Mouse (Mus musculus) liver, embryonic 14.5 days (tissue): ENCODE measurements around the gene Ninl. TPM values are rescaled to one million over a fixed set of nuclear protein-coding genes. Genes with fewer than 3 reads are reported as not detected.

ENCODE experiments used
- ATAC-seq: fragments of 200-750 bp; cut with Nextera tagmentation; 2 replicates; pipeline ENCODE4 v1.8.0; 2017; ENCODE audit warnings: moderate number of reproducible peaks, mild to moderate bottlenecking, moderate library complexity; ENCODE audit not compliant: insufficient read depth
- DNase-seq, 3 experiments: peaks; one replicate each; pipeline ENCODE4 v3.0.0-alpha.2; 2012 to 2013; ENCODE audit warnings: low read depth in 3 of 3, low spot score in 3 of 3
- H3K27ac ChIP-seq: fragments of 300-500 bp; sonication (generic); 2 replicates; pipeline ENCODE4 v1.5.1; 2014; ENCODE audit warnings: moderate library complexity, mild to moderate bottlenecking, control low read depth, inconsistent platforms
- H3K27me3 ChIP-seq: fragments of 300-500 bp; sonication (generic); 2 replicates; pipeline ENCODE4 v1.6.1; 2014; ENCODE audit warnings: mild to moderate bottlenecking, low read length, moderate library complexity; ENCODE audit not compliant: control insufficient read depth, insufficient read depth
- H3K36me3 ChIP-seq: fragments of 300-500 bp; sonication (generic); replicated peaks from 2 replicates; pipeline ENCODE4 v1.6.1; 2014; ENCODE audit warnings: low read depth; ENCODE audit not compliant: control insufficient read depth, insufficient read depth
- H3K4me1 ChIP-seq, 2 experiments: fragments of 200-500 bp in 1 of 2; fragments of 300-500 bp in 1 of 2; sonication (generic) in 1 of 2; replicated peaks; 2 replicates each; pipeline ENCODE4 v1.6.1; 2012 to 2014; ENCODE audit warnings: antibody characterized with exemption in 1 of 2, inconsistent platforms in 1 of 2, low read length in 1 of 2; ENCODE audit not compliant: control insufficient read depth in 2 of 2, insufficient read depth in 2 of 2
- H3K4me2 ChIP-seq: fragments of 300-500 bp; sonication (generic); 2 replicates; pipeline ENCODE4 v1.6.1; 2014; ENCODE audit warnings: low read depth, mild to moderate bottlenecking, control low read depth, moderate library complexity
- H3K4me3 ChIP-seq, 2 experiments: fragments of 200-500 bp in 1 of 2; fragments of 300-500 bp in 1 of 2; sonication (generic) in 1 of 2; 2 replicates each; pipeline ENCODE4 v1.5.1; 2012 to 2014; ENCODE audit warnings: low read depth in 2 of 2, low read length in 2 of 2, mild to moderate bottlenecking in 2 of 2, control low read depth in 1 of 2, inconsistent platforms in 1 of 2, moderate library complexity in 1 of 2; ENCODE audit not compliant: insufficient read depth in 1 of 2
- H3K9ac ChIP-seq: fragments of 300-500 bp; sonication (generic); replicated peaks from 2 replicates; pipeline ENCODE4 v1.6.1; 2014; ENCODE audit warnings: mild to moderate bottlenecking, control low read depth, moderate library complexity
- H3K9me3 ChIP-seq: fragments of 300-500 bp; sonication (generic); 2 replicates; pipeline ENCODE4 v1.6.1; 2016; ENCODE audit warnings: low read length, mixed read lengths; ENCODE audit not compliant: control insufficient read depth
- CTCF ChIP-seq: IDR thresholded peaks from 2 replicates; pipeline ENCODE4 v1.5.1; 2016; ENCODE audit warnings: antibody characterized with exemption, low read depth, control low read depth
- EP300 ChIP-seq: IDR thresholded peaks from 2 replicates; pipeline ENCODE4 v1.6.1; 2016; ENCODE audit warnings: antibody characterized with exemption, low read depth
- WGBS: fragments of 180-500 bp; shearing (Covaris S2); extraction: QIAGEN DNeasy Blood & Tissue Kit; methylation state at CpG from one replicate; pipeline ENCODE4 v1.1.7; 2014; ENCODE audit not compliant: insufficient replicate concordance; 5-methylcytosine and 5-hydroxymethylcytosine counted together
- polyA plus RNA-seq, 2 experiments: library from polyadenylated mRNA; depleted of rRNA in 1 of 2; stranded (reverse) in 1 of 2; unstranded in 1 of 2; fragments of >200 nt; fragmentation: Nextera tagmentation in 1 of 2; extraction: Ambion mirVana in 1 of 2; gene quantifications; 2 replicates each; pipeline versions ENCODE4 v1.2.1 to v1.2.3; 2012 to 2014

The Ninl gene
- polyA plus RNA-seq, 2 experiments: 7.0 to 17.3 TPM

GRCm38 (mm10) chr2:151008006-151008405 is 31.2 kb downstream of the Ninl start:
- Histone ChIP-seq H3K9me3 (no peaks in the 10 kb centered on the region), H3K4me1 (peaks cover 63 to 74% of the 10 kb centered on the region in 2 experiments), H3K27ac (peak overlapping the region; percentile 78), H3K4me3 (peak overlapping the region; percentile 82 to 98), H3K36me3 (no peaks in the 10 kb centered on the region), H3K4me2 (peak overlapping the region; percentile 97), H3K9ac (peak overlapping the region; percentile 97), H3K27me3 (no peaks in the 10 kb centered on the region)
- ATAC-seq: no peak
- WGBS: 36% methylated on average over 6 of the region's 6 CpGs
- no peak for DNase-seq
- TF ChIP-seq EP300 (no peak), CTCF (no peak)

- Histone ChIP-seq H3K9me3 (no peaks in the 10 kb centered on the region), H3K27ac (no peak overlapping the region), H3K4me3 (no peak overlapping the region; a peak in 1 of 4 replicates), H3K4me2 (peak overlapping the region; percentile 97), H3K9ac (no peak overlapping the region), H3K36me3 (no peaks in the 10 kb centered on the region), H3K4me1 (peaks cover 68 to 70% of the 10 kb centered on the region in 2 experiments), H3K27me3 (no peaks in the 10 kb centered on the region)
- DNase-seq (no peak), ATAC-seq (no peak)
- 69% methylated on average over 5 of the region's 5 CpGs for WGBS
- TF ChIP-seq CTCF: no peak
- TF ChIP-seq EP300: no peak
These were observed 32.8 kb downstream of the Ninl start for GRCm38 (mm10) chr2:151006281-151006945.

GRCm38 (mm10) chr2:151004390-151004789 is 34.8 kb downstream of the Ninl start:
- Histone ChIP-seq H3K4me3 (no peak overlapping the region; a peak in 1 of 4 replicates), H3K36me3 (no peaks in the 10 kb centered on the region), H3K27me3 (no peaks in the 10 kb centered on the region), H3K27ac (peak overlapping the region; percentile 42), H3K9me3 (no peaks in the 10 kb centered on the region), H3K4me2 (peak overlapping the region; percentile 54), H3K9ac (no peak overlapping the region; the same call in 1 of the 2 replicates), H3K4me1 (peaks cover 50 to 52% of the 10 kb centered on the region in 2 experiments)
- DNase-seq (peak in 1 of 3 experiments; percentile 37), ATAC-seq (peak; percentile 5; the same call in 1 of the 2 replicates)
- WGBS: 66% methylated on average over 10 of the region's 10 CpGs
- TF ChIP-seq EP300: no peak
- TF ChIP-seq CTCF: no peak

- no peak overlapping the region; a peak in 1 of 4 replicates for H3K4me3 ChIP-seq
- WGBS: 78% methylated on average over 6 of the region's 6 CpGs
- H3K4me1 ChIP-seq: peaks cover 49 to 51% of the 10 kb centered on the region in 2 experiments
- DNase-seq (no peak), ATAC-seq (no peak)
- H3K9ac ChIP-seq: peak overlapping the region; percentile 13; the same call in 1 of the 2 replicates
- no peaks in the 10 kb centered on the region for H3K36me3 ChIP-seq
- H3K9me3 ChIP-seq: no peaks in the 10 kb centered on the region
- H3K4me2 ChIP-seq: peak overlapping the region; percentile 54
- TF ChIP-seq EP300 (no peak), CTCF (no peak)
- peak overlapping the region; percentile 42 for H3K27ac ChIP-seq
- H3K27me3 ChIP-seq: no peaks in the 10 kb centered on the region
These were observed 35.4 kb downstream of the Ninl start for GRCm38 (mm10) chr2:151003796-151004195.

GRCm38 (mm10) chr2:151001619-151002175 is 37.5 kb downstream of the Ninl start:
- Histone ChIP-seq H3K4me2 (no peak overlapping the region), H3K36me3 (no peaks in the 10 kb centered on the region), H3K27me3 (no peaks in the 10 kb centered on the region), H3K4me3 (no peak overlapping the region), H3K4me1 (peaks cover 36% of the 10 kb centered on the region in 2 experiments), H3K9ac (no peak overlapping the region), H3K9me3 (no peaks in the 10 kb centered on the region), H3K27ac (no peak overlapping the region)
- TF ChIP-seq CTCF (no peak), EP300 (no peak)
- ATAC-seq: 0 out of 2 replicates have a peak, but pooled peaks have one; percentile 3
- 56% methylated on average over 5 of the region's 5 CpGs for WGBS
- no peak for DNase-seq
